Mouse (Mus musculus): ENCODE measurements around the gene Cdk8. TPM values are rescaled to one million over a fixed set of nuclear protein-coding genes. Genes with fewer than 3 reads are reported as not detected.

Cdk8 gene
- polyA plus RNA-seq, 1 experiment = 13.7 TPM

- no peaks in the 10 kb centered on the region for H3K9me3 ChIP-seq
- no peaks in the 10 kb centered on the region for H3K36me3 ChIP-seq (replicated peaks; ENCODE audit: low read length)
- H3K27me3 ChIP-seq (replicated peaks) = no peaks in the 10 kb centered on the region
- no peaks in the 10 kb centered on the region for H3K4me1 ChIP-seq
- TF ChIP-seq FLI1 (IDR thresholded peaks at IDR 0.05; ENCODE audit: low read length) (no peak), GATA1 (IDR thresholded peaks at IDR 0.05; ENCODE audit: borderline replicate concordance, low read length) (no peak)
- H3K4me3 ChIP-seq (replicated peaks) = no peak overlapping the region
Observed at GRCm38 (mm10) chr5:146331131-146331530, 100.1 kb downstream of the Cdk8 start.

- peaks cover 8% of the 10 kb centered on the region for H3K9me3 ChIP-seq
- H3K36me3 ChIP-seq (replicated peaks; ENCODE audit: low read length) = no peaks in the 10 kb centered on the region
- H3K4me3 ChIP-seq (replicated peaks) = no peak overlapping the region
- no peaks in the 10 kb centered on the region for H3K4me1 ChIP-seq
- TF ChIP-seq FLI1 (IDR thresholded peaks at IDR 0.05; ENCODE audit: low read length) = no peak
- TF ChIP-seq GATA1 (IDR thresholded peaks at IDR 0.05; ENCODE audit: borderline replicate concordance, low read length) = no peak
- no peaks in the 10 kb centered on the region for H3K27me3 ChIP-seq (replicated peaks)
Observed at GRCm38 (mm10) chr5:146332541-146332940, 101.5 kb downstream of the Cdk8 start.

- Histone ChIP-seq H3K4me3 (replicated peaks) (no peak overlapping the region), H3K4me1 (no peaks in the 10 kb centered on the region), H3K27me3 (replicated peaks) (no peaks in the 10 kb centered on the region), H3K9me3 (peaks cover 21% of the 10 kb centered on the region), H3K36me3 (replicated peaks; ENCODE audit: low read length) (no peaks in the 10 kb centered on the region)
- TF ChIP-seq FLI1 (IDR thresholded peaks at IDR 0.05; ENCODE audit: low read length) (no peak), GATA1 (IDR thresholded peaks at IDR 0.05; ENCODE audit: borderline replicate concordance, low read length) (no peak)
Observed at GRCm38 (mm10) chr5:146334410-146334809, 103.4 kb downstream of the Cdk8 start.

GRCm38 (mm10) chr5:146338064-146338463, 107.0 kb downstream of the Cdk8 start:
- no peaks in the 10 kb centered on the region for H3K4me1 ChIP-seq
- TF ChIP-seq FLI1 (IDR thresholded peaks at IDR 0.05; ENCODE audit: low read length) = no peak
- no peak overlapping the region for H3K4me3 ChIP-seq (replicated peaks)
- H3K36me3 ChIP-seq (replicated peaks; ENCODE audit: low read length) = no peaks in the 10 kb centered on the region
- H3K9me3 ChIP-seq = peaks cover 33% of the 10 kb centered on the region
- H3K27me3 ChIP-seq (replicated peaks) = no peaks in the 10 kb centered on the region

- H3K27me3 ChIP-seq (replicated peaks) = no peaks in the 10 kb centered on the region
- H3K4me1 ChIP-seq = no peaks in the 10 kb centered on the region
Observed at GRCm38 (mm10) chr5:146340037-146340436, 109.0 kb downstream of the Cdk8 start.

GRCm38 (mm10) chr5:146344911-146345686, 114.1 kb downstream of the Cdk8 start:
- no peak for TF ChIP-seq GATA1 (IDR thresholded peaks at IDR 0.05; ENCODE audit: borderline replicate concordance, low read length)
- no peak for TF ChIP-seq FLI1 (IDR thresholded peaks at IDR 0.05; ENCODE audit: low read length)

More at GRCm38 (mm10) chr5:146340037-146340436, 109.0 kb downstream of the Cdk8 start:
- H3K4me3 ChIP-seq (replicated peaks) = no peak overlapping the region
- peaks cover 51% of the 10 kb centered on the region for H3K9me3 ChIP-seq
- no peaks in the 10 kb centered on the region for H3K36me3 ChIP-seq (replicated peaks; ENCODE audit: low read length)
- no peak for TF ChIP-seq GATA1 (IDR thresholded peaks at IDR 0.05; ENCODE audit: borderline replicate concordance, low read length)
- no peak for TF ChIP-seq FLI1 (IDR thresholded peaks at IDR 0.05; ENCODE audit: low read length)

GRCm38 (mm10) chr5:146347081-146347480, 116.1 kb downstream of the Cdk8 start:
- H3K9me3 ChIP-seq = peaks cover 49% of the 10 kb centered on the region
- no peak for TF ChIP-seq FLI1 (IDR thresholded peaks at IDR 0.05; ENCODE audit: low read length)
- H3K4me3 ChIP-seq (replicated peaks) = no peak overlapping the region
- H3K36me3 ChIP-seq (replicated peaks; ENCODE audit: low read length) = no peaks in the 10 kb centered on the region
- H3K4me1 ChIP-seq = no peaks in the 10 kb centered on the region
- no peaks in the 10 kb centered on the region for H3K27me3 ChIP-seq (replicated peaks)

More at GRCm38 (mm10) chr5:146344911-146345686, 114.1 kb downstream of the Cdk8 start:
- H3K9me3 ChIP-seq = peaks cover 43% of the 10 kb centered on the region
- no peaks in the 10 kb centered on the region for H3K36me3 ChIP-seq (replicated peaks; ENCODE audit: low read length)
- no peaks in the 10 kb centered on the region for H3K4me1 ChIP-seq
- H3K27me3 ChIP-seq (replicated peaks) = no peaks in the 10 kb centered on the region
- no peak overlapping the region for H3K4me3 ChIP-seq (replicated peaks)

- Histone ChIP-seq H3K27me3 (replicated peaks) (no peaks in the 10 kb centered on the region), H3K4me3 (replicated peaks) (no peak overlapping the region), H3K36me3 (replicated peaks; ENCODE audit: low read length) (no peaks in the 10 kb centered on the region), H3K9me3 (peaks cover 34% of the 10 kb centered on the region), H3K4me1 (no peaks in the 10 kb centered on the region)
- TF ChIP-seq GATA1 (IDR thresholded peaks at IDR 0.05; ENCODE audit: borderline replicate concordance, low read length) = no peak
- TF ChIP-seq FLI1 (IDR thresholded peaks at IDR 0.05; ENCODE audit: low read length) = no peak
Observed at GRCm38 (mm10) chr5:146349183-146349582, 118.2 kb downstream of the Cdk8 start.

- no peaks in the 10 kb centered on the region for H3K4me1 ChIP-seq
- peaks cover 23% of the 10 kb centered on the region for H3K9me3 ChIP-seq
- TF ChIP-seq FLI1 (IDR thresholded peaks at IDR 0.05; ENCODE audit: low read length) (no peak), GATA1 (IDR thresholded peaks at IDR 0.05; ENCODE audit: borderline replicate concordance, low read length) (no peak)
- no peaks in the 10 kb centered on the region for H3K36me3 ChIP-seq (replicated peaks; ENCODE audit: low read length)
- H3K4me3 ChIP-seq (replicated peaks) = no peak overlapping the region
- no peaks in the 10 kb centered on the region for H3K27me3 ChIP-seq (replicated peaks)
Observed at GRCm38 (mm10) chr5:146350784-146351183, 119.8 kb downstream of the Cdk8 start.

- H3K4me3 ChIP-seq (replicated peaks) = no peak overlapping the region
- no peaks in the 10 kb centered on the region for H3K36me3 ChIP-seq (replicated peaks; ENCODE audit: low read length)
- TF ChIP-seq GATA1 (IDR thresholded peaks at IDR 0.05; ENCODE audit: borderline replicate concordance, low read length) = no peak
- no peak for TF ChIP-seq FLI1 (IDR thresholded peaks at IDR 0.05; ENCODE audit: low read length)
- H3K9me3 ChIP-seq = peaks cover 21% of the 10 kb centered on the region
- H3K27me3 ChIP-seq (replicated peaks) = no peaks in the 10 kb centered on the region
- H3K4me1 ChIP-seq = no peaks in the 10 kb centered on the region
Observed at GRCm38 (mm10) chr5:146352006-146352405, 121.0 kb downstream of the Cdk8 start.

Other genes with a start within 250 kb of the Cdk8 start
- gene Cyp3a25, start 221.6 kb upstream of the Cdk8 start, polyA plus RNA-seq (2012; ENCODE audit: insufficient read depth, low replicate concordance) = not detected in 2 replicates
- gene Cyp3a59, start 152.0 kb upstream of the Cdk8 start, polyA plus RNA-seq (2012; ENCODE audit: insufficient read depth, low replicate concordance) = not detected in 2 replicates
- not detected in 2 replicates for gene Gm5565, start 70.7 kb upstream of the Cdk8 start, polyA plus RNA-seq (2012; ENCODE audit: insufficient read depth, low replicate concordance)
- not detected in 2 replicates for gene Gm6309, start 60.5 kb upstream of the Cdk8 start, polyA plus RNA-seq (2012; ENCODE audit: insufficient read depth, low replicate concordance)
- gene 1700001J03Rik, start 45.9 kb upstream of the Cdk8 start, polyA plus RNA-seq (2012; ENCODE audit: insufficient read depth, low replicate concordance) = not detected in 2 replicates
- gene Rnf6, start 9.7 kb upstream of the Cdk8 start, polyA plus RNA-seq (2012; ENCODE audit: insufficient read depth, low replicate concordance) = 8.2 and 8.3 TPM in 2 replicates
- gene Wasf3, start 153.8 kb downstream of the Cdk8 start, polyA plus RNA-seq (2012; ENCODE audit: insufficient read depth, low replicate concordance) = 0.04 and 1.1 TPM in 2 replicates

All from megakaryocyte, embryonic 14.5 days (primary cell).